8 mouse cellular contexts compared by ENCODE assay signal in the genomic region with DNA sequence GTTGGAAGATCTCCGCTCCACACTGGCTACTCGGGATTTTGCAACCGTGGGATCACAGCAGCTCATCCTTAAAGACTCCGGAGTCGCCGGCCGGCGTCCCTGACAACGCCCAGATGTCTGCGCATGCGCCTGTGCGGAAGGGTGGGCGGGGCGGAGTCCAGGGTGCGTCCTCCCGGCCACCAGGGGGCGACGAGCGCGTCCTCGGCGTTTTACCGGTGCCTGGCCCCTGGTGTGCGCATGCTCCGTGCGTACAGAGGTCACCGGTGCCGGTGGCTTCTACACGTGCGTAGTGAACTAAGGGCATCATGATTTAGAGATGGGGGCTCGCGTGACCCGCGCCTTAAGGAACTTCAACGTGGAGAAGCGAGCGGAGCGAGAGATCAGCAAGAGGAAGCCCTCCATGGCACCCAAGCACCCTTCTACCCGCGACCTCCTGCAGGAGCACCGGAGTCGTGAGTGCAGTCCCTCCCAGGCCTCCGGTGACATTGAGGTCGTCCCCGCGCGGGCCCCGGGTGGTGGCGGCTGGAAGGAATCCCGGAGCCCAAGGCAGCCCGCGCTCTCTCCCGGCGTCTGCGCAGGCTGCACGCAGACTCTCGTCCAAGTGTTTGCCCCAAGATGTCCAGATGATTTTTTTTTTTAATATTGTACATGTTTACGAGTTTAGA. TPM values are rescaled to one million over a fixed set of nuclear protein-coding genes. Genes with fewer than 3 reads are reported as not detected.
A peak's percentile ranks its signal among the peaks of the same experiment; 100 is the strongest.
DNase-seq lines count a peak whose midpoint lies in the region; ATAC-seq and TF ChIP-seq lines count a peak whose summit lies in the region.

TSS of gene Ndufaf4 (plus strand) at position 233 of the 665 bp plus-strand sequence.

- peaks cover 18% of the 10 kb centered on the region for H3K4me1 ChIP-seq in erythroblast, embryonic 14.5 days (ENCODE audit: control insufficient read depth)
- H3K4me1 ChIP-seq in heart, embryonic 11.5 days (ENCODE audit: control insufficient read depth, insufficient read depth, low read length) = no peaks in the 10 kb centered on the region
- peaks cover 12% of the 10 kb centered on the region; the same call in 1 of the 2 replicates for H3K4me1 ChIP-seq in kidney, embryonic 16.5 days (ENCODE audit: insufficient read depth, low read length)
- peaks cover 10% of the 10 kb centered on the region for H3K4me1 ChIP-seq in liver, adult 2 months (ENCODE audit: control insufficient read depth, insufficient read depth, low read length)

- peaks cover 26% of the 10 kb centered on the region for H3K36me3 ChIP-seq in C2C12 (ENCODE audit: control insufficient read depth, insufficient read depth)
- H3K36me3 ChIP-seq in erythroblast, embryonic 14.5 days (ENCODE audit: control insufficient read depth) = peaks cover 22% of the 10 kb centered on the region
- peaks cover 2% of the 10 kb centered on the region for H3K36me3 ChIP-seq in heart, embryonic 11.5 days (ENCODE audit: control insufficient read depth, insufficient read depth, low read length)
- peaks cover 10% of the 10 kb centered on the region; the same call in 1 of the 2 replicates for H3K36me3 ChIP-seq in kidney, embryonic 16.5 days (ENCODE audit: insufficient read depth, low read length)
- peaks cover 15% of the 10 kb centered on the region for H3K36me3 ChIP-seq in liver, adult 2 months (ENCODE audit: control insufficient read depth, insufficient read depth, low read length)
- peaks cover 17% of the 10 kb centered on the region for H3K36me3 ChIP-seq in myocyte (ENCODE audit: control insufficient read depth, insufficient read depth)
- H3K36me3 ChIP-seq in splenic B cell, adult 2 months (ENCODE audit: control insufficient read depth, insufficient read depth, low read length, poor library complexity, severe bottlenecking) = no peaks in the 10 kb centered on the region

- TF ChIP-seq POLR2A in brain, embryonic 14.5 days (IDR thresholded peaks at IDR 0.05; ENCODE audit: borderline replicate concordance, extremely low read depth, insufficient read depth, insufficient read length, poor library complexity, severe bottlenecking) = peak; percentile 45; the same call in 1 of the 2 replicates
- peak; percentile 11; the same call in 1 of the 2 replicates for TF ChIP-seq POLR2A in liver, adult 2 months (IDR thresholded peaks at IDR 0.05; ENCODE audit: extremely low read depth, insufficient read depth, low read length)
- TF ChIP-seq POLR2A in myocyte (IDR thresholded peaks at IDR 0.05; ENCODE audit: insufficient read length, low read depth) = peak; percentile 83

- no peaks in the 10 kb centered on the region for H3K27me3 ChIP-seq in C2C12 (ENCODE audit: control insufficient read depth, insufficient read depth, insufficient read length)
- H3K27me3 ChIP-seq in erythroblast, embryonic 14.5 days (ENCODE audit: control insufficient read depth) = no peaks in the 10 kb centered on the region
- H3K27me3 ChIP-seq in heart, embryonic 11.5 days (ENCODE audit: control insufficient read depth, insufficient read depth, low read length) = no peaks in the 10 kb centered on the region
- no peaks in the 10 kb centered on the region for H3K27me3 ChIP-seq in kidney, embryonic 16.5 days (ENCODE audit: insufficient read depth, low read length)
- no peaks in the 10 kb centered on the region for H3K27me3 ChIP-seq in liver, adult 2 months (ENCODE audit: control insufficient read depth, insufficient read depth, low read length)
- H3K27me3 ChIP-seq in myocyte (ENCODE audit: control insufficient read depth, insufficient read depth, insufficient read length) = no peaks in the 10 kb centered on the region
- no peaks in the 10 kb centered on the region for H3K27me3 ChIP-seq in splenic B cell, adult 2 months (ENCODE audit: control insufficient read depth, insufficient read depth, low read length, poor library complexity, severe bottlenecking)

- H3K4me3 ChIP-seq in C2C12 (ENCODE audit: insufficient read depth, poor library complexity, severe bottlenecking) (peak within 1 kb of the TSS; percentile 82), myocyte (peak within 1 kb of the TSS; percentile 82)
- peak within 1 kb of the TSS; percentile 95 for H3K4me3 ChIP-seq in erythroblast, embryonic 14.5 days (replicated peaks)
- H3K4me3 ChIP-seq in heart, embryonic 11.5 days (ENCODE audit: low read depth, low read length) = peak within 1 kb of the TSS; percentile 85
- peak within 1 kb of the TSS; percentile 97 for H3K4me3 ChIP-seq in kidney, embryonic 16.5 days (ENCODE audit: low read length)
- peak within 1 kb of the TSS; percentile 91 for H3K4me3 ChIP-seq in liver, adult 2 months (ENCODE audit: insufficient read depth, low read depth, low read length)

- H3ac ChIP-seq in C2C12 (ENCODE audit: control insufficient read depth, insufficient read length, low read depth) (peak within 1 kb of the TSS; percentile 83), myocyte (ENCODE audit: control insufficient read depth, insufficient read length) (peak within 1 kb of the TSS; percentile 54)

- TF ChIP-seq CTCF in C2C12 (IDR thresholded peaks at IDR 0.05; ENCODE audit: control insufficient read depth, insufficient read depth, insufficient read length) = peak; percentile 99
- TF ChIP-seq CTCF in brain, embryonic 14.5 days (IDR thresholded peaks at IDR 0.05; ENCODE audit: borderline replicate concordance, extremely low read depth, insufficient read depth, insufficient read length) = peak; percentile 94
- peak; percentile 91 for TF ChIP-seq CTCF in liver, adult 2 months (IDR thresholded peaks at IDR 0.05; ENCODE audit: low read depth, low read length)

- no peaks in the 10 kb centered on the region for H3K9me3 ChIP-seq in erythroblast, embryonic 14.5 days (ENCODE audit: control insufficient read depth, low read length)
- H3K9me3 ChIP-seq in heart, embryonic 11.5 days (replicated peaks; ENCODE audit: control insufficient read depth, low read length) = no peaks in the 10 kb centered on the region
- no peaks in the 10 kb centered on the region for H3K9me3 ChIP-seq in kidney, embryonic 16.5 days (ENCODE audit: low read length)

- DNase-seq in brain, embryonic 14.5 days (ENCODE audit: low read depth) = peak; percentile 97
- DNase-seq in liver, adult 2 months (ENCODE audit: extremely low read depth, low read depth, low spot score) = peak; percentile 87
- peak; percentile 95 for DNase-seq in splenic B cell, adult 2 months (ENCODE audit: low read depth, low spot score)

- peak within 1 kb of the TSS; percentile 85 for H3K9ac ChIP-seq in heart, embryonic 11.5 days (ENCODE audit: low read depth, low read length)
- peak within 1 kb of the TSS; percentile 88 for H3K9ac ChIP-seq in kidney, embryonic 16.5 days (replicated peaks; ENCODE audit: low read length)
- peak within 1 kb of the TSS; percentile 93 for H3K9ac ChIP-seq in liver, adult 2 months (ENCODE audit: low read depth, low read length)

- H3K79me2 ChIP-seq in C2C12 (ENCODE audit: control insufficient read depth, insufficient read depth) (peaks cover 31% of the 10 kb centered on the region), myocyte (ENCODE audit: control insufficient read depth, insufficient read depth) (peaks cover 18% of the 10 kb centered on the region)
- peaks cover 2% of the 10 kb centered on the region; the same call in 1 of the 2 replicates for H3K79me2 ChIP-seq in liver, adult 2 months (ENCODE audit: control insufficient read depth, insufficient read depth, low read length)

- H3K79me3 ChIP-seq in C2C12 (ENCODE audit: low read depth) = peaks cover 24% of the 10 kb centered on the region

- under 1% methylated on average over 58 of the region's 58 CpGs for WGBS in heart, embryonic 11.5 days (ENCODE audit: insufficient replicate concordance)
- under 1% methylated on average over 58 of the region's 58 CpGs for WGBS in kidney, embryonic 16.5 days
- WGBS in liver, adult 2 months = under 1% methylated on average over 58 of the region's 58 CpGs

- H3K4me2 ChIP-seq in heart, embryonic 11.5 days = peak within 1 kb of the TSS; percentile 80
- peak within 1 kb of the TSS; percentile 87 for H3K4me2 ChIP-seq in kidney, embryonic 16.5 days (replicated peaks; ENCODE audit: low read depth, low read length)
- peak within 1 kb of the TSS; percentile 97 for H3K4me2 ChIP-seq in myocyte (ENCODE audit: low read depth)

- H3K27ac ChIP-seq in heart, embryonic 11.5 days (ENCODE audit: low read depth, low read length) = peak within 1 kb of the TSS; percentile 71
- H3K27ac ChIP-seq in kidney, embryonic 16.5 days (ENCODE audit: low read length) = peak within 1 kb of the TSS; percentile 50; the same call in 1 of the 2 replicates
- peak within 1 kb of the TSS; percentile 92 for H3K27ac ChIP-seq in liver, adult 2 months (replicated peaks; ENCODE audit: insufficient read depth, low read depth, low read length)

- ATAC-seq in heart, embryonic 11.5 days (replicated peaks; ENCODE audit: insufficient number of reproducible peaks, low FRiP score, low TSS enrichment) = peak; percentile 97
- peak; percentile 98 for ATAC-seq in kidney, embryonic 16.5 days (ENCODE audit: low FRiP score, low TSS enrichment)

TF ChIP-seq in C2C12, 6 proteins besides CTCF, POLR2A, EP300 and RAD21:
- TF ChIP-seq MYOG (IDR thresholded peaks at IDR 0.05; ENCODE audit: control insufficient read depth, extremely low read depth, insufficient read length) = no peak
- TF ChIP-seq MAX (IDR thresholded peaks at IDR 0.05) = peak; percentile 89
- TF ChIP-seq MYOD1 (IDR thresholded peaks at IDR 0.05; ENCODE audit: control insufficient read depth, insufficient read length, low read depth) = no peak
- peak; percentile 16 for TF ChIP-seq USF1 (IDR thresholded peaks at IDR 0.05; ENCODE audit: low read depth)
- no peak for TF ChIP-seq FOSL1 (IDR thresholded peaks at IDR 0.05; ENCODE audit: insufficient read depth, low read length, poor library complexity, severe bottlenecking)
- peak; percentile 36 for TF ChIP-seq CEBPB (IDR thresholded peaks at IDR 0.05; ENCODE audit: low read depth)

TF ChIP-seq in myocyte, 11 proteins besides CTCF, POLR2A, EP300 and RAD21 (continues in another document):
- TF ChIP-seq USF1 (IDR thresholded peaks at IDR 0.05; ENCODE audit: low read depth) (no peak), E2F4 (IDR thresholded peaks at IDR 0.05; ENCODE audit: insufficient read depth) (no peak), TCF12 (IDR thresholded peaks at IDR 0.05; ENCODE audit: insufficient read depth, poor library complexity, severe bottlenecking) (no peak), MYOD1 (IDR thresholded peaks at IDR 0.05; ENCODE audit: control insufficient read depth in 1 of 3, insufficient read length in 2 of 3, low read depth in 2 of 3) (peak in 1 of 3 experiments; percentile 18), MAX (IDR thresholded peaks at IDR 0.05; ENCODE audit: low read depth) (peak; percentile 36), MYOG (IDR thresholded peaks at IDR 0.05; ENCODE audit: control insufficient read depth in 1 of 3, insufficient read depth in 1 of 3, insufficient read length in 2 of 3, low read depth in 2 of 3) (peak in 1 of 3 experiments; percentile 39)

RNA-seq across cellular contexts. Expression of gene Ndufaf4, which starts in this region (rescaled TPM):
- polyA plus RNA-seq in C2C12 (2012; fragmentation: generic; extraction: Trizol) (17.0 TPM), myocyte (2012; fragmentation: generic; extraction: Trizol) (13.1 TPM)
- 11.9 and 15.2 TPM in 2 replicates for polyA plus RNA-seq in brain, embryonic 14.5 days (2012; rRNA removed)
- polyA plus RNA-seq in erythroblast, embryonic 14.5 days (2012) = 0.64 and 0.69 TPM in 2 replicates
- 83.5 and 85.8 TPM in 2 replicates for polyA plus RNA-seq in heart, embryonic 11.5 days (2014; fragmentation: Nextera tagmentation; extraction: Ambion mirVana)
- polyA plus RNA-seq in kidney, embryonic 16.5 days (2015; fragmentation: Nextera tagmentation; extraction: Ambion mirVana) = 46.4 and 53.5 TPM in 2 replicates
- 10.8 and 12.7 TPM in 2 replicates for total RNA-seq in liver, adult 2 months (2014; rRNA removed)
- polyA plus RNA-seq in liver, adult 2 months (2012; rRNA removed) = 3.4 and 4.0 TPM in 2 replicates

Comparison
In these comparisons a context has a peak if more than half of its experiments do, and no peak if none do; other contexts are left out.
1. Peak in every context shown above with its lines: DNase-seq, ATAC-seq, H3K4me3 ChIP-seq and H3K27ac ChIP-seq.
2. POLR2A ChIP-seq: peak in every context shown above with its lines; median percentile 83 in myocyte; 45 in brain, embryonic 14.5 days; 11 in liver, adult 2 months.